Mouse (Mus musculus) small intestine, adult 2 months (tissue): ENCODE results near the gene Slc9a2.

Experiments used
- CTCF ChIP-seq: fragments of 200-500 bp; IDR thresholded peaks from 2 replicates; pipeline ENCODE4 v1.5.1; 2012; ENCODE audit warnings: low read depth, mild to moderate bottlenecking, control low read depth, inconsistent platforms, low read length, moderate library complexity, mixed read lengths; ENCODE audit not compliant: insufficient replicate concordance, insufficient read length; ENCODE audit errors: extremely low read depth
- POLR2A ChIP-seq: fragments of 200-500 bp; IDR thresholded peaks from 2 replicates; pipeline ENCODE4 v1.6.1; 2012; ENCODE audit warnings: low read depth, mild to moderate bottlenecking, control low read depth, inconsistent platforms, low read length, moderate library complexity

DNA sequence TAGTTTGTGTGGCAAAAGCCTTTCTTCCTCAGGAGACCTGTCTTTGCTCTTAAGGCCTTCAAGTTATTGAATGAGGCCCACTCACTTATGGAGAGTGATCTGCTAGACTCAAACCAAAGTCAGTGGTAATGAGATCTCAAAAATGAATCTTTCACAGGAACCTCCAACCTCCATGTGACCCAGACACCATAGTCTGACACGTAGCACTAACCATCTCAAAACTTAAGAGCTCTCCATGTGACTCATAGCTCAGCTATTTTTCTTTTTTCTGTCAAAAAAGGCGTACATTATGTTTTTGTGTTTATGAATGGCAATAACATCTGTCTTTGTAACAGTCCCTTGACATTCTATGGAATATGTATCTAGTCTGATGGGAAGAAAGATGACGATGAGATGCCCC is 128.3 kb downstream of the Slc9a2 start:
- TF ChIP-seq CTCF (no peak), POLR2A (no peak)
